Mouse (Mus musculus) kidney, postnatal 0 days (tissue): ENCODE results near the gene Dpp3. TPM values are rescaled to one million over a fixed set of nuclear protein-coding genes. Genes with fewer than 3 reads are reported as not detected.
A peak's percentile ranks its signal among the peaks of the same experiment; 100 is the strongest.

Experiments used
- ATAC-seq: fragments of 200-750 bp; cut with Nextera tagmentation; replicated peaks from 2 replicates; pipeline ENCODE4 v1.8.0; 2017; ENCODE audit warnings: low read depth, moderate number of reproducible peaks, moderate TSS enrichment, moderate library complexity; ENCODE audit not compliant: low FRiP score
- DNase-seq: peaks from one replicate; pipeline ENCODE4 v3.0.0-alpha.2; 2016; ENCODE audit warnings: low spot score
- H3K27ac ChIP-seq: fragments of 300-500 bp; sonication (generic); 2 replicates; pipeline ENCODE4 v1.5.1; 2014; ENCODE audit warnings: mild to moderate bottlenecking
- H3K27me3 ChIP-seq: fragments of 300-500 bp; sonication (generic); 2 replicates; pipeline ENCODE4 v1.6.1; 2014; ENCODE audit warnings: low read length, mixed read lengths; ENCODE audit not compliant: insufficient read depth
- H3K36me3 ChIP-seq: fragments of 300-500 bp; sonication (generic); 2 replicates; pipeline ENCODE4 v1.6.1; 2014; ENCODE audit warnings: low read length, mixed read lengths; ENCODE audit not compliant: insufficient read depth
- H3K4me1 ChIP-seq: fragments of 300-500 bp; sonication (generic); replicated peaks from 2 replicates; pipeline ENCODE4 v1.6.1; 2014; ENCODE audit warnings: antibody characterized with exemption, low read length, mixed read lengths; ENCODE audit not compliant: insufficient read depth
- H3K4me2 ChIP-seq: fragments of 300-500 bp; sonication (generic); 2 replicates; pipeline ENCODE4 v1.6.1; 2014; ENCODE audit warnings: mild to moderate bottlenecking, low read length, moderate library complexity, mixed read lengths
- H3K4me3 ChIP-seq: fragments of 300-500 bp; sonication (generic); replicated peaks from 2 replicates; pipeline ENCODE4 v1.5.1; 2014; ENCODE audit warnings: low read depth, low read length
- H3K9ac ChIP-seq: fragments of 300-500 bp; sonication (generic); 2 replicates; pipeline ENCODE4 v1.6.1; 2014; ENCODE audit warnings: low read depth, low read length
- H3K9me3 ChIP-seq: fragments of 300-500 bp; sonication (generic); replicated peaks from 2 replicates; pipeline ENCODE4 v1.6.1; 2016; ENCODE audit warnings: low read length, inconsistent platforms, mixed read lengths
- CTCF ChIP-seq: IDR thresholded peaks from 2 replicates; pipeline ENCODE4 v1.5.1; 2016; ENCODE audit warnings: antibody characterized with exemption, low read depth, mild to moderate bottlenecking, moderate library complexity
- WGBS: fragments of 180-500 bp; shearing (Covaris S2); extraction: QIAGEN DNeasy Blood & Tissue Kit; methylation state at CpG from one replicate; pipeline ENCODE4 v1.1.7; 2014; 5-methylcytosine and 5-hydroxymethylcytosine counted together
- polyA plus RNA-seq: library from polyadenylated mRNA; unstranded; fragments of >200 nt; fragmentation: Nextera tagmentation; extraction: Ambion mirVana; gene quantifications from 2 replicates; pipeline ENCODE4 v1.2.1, GENCODE M21; 2015

Dpp3 gene
- polyA plus RNA-seq, 1 experiment from 2014 or later: 61.7 TPM

DNA sequence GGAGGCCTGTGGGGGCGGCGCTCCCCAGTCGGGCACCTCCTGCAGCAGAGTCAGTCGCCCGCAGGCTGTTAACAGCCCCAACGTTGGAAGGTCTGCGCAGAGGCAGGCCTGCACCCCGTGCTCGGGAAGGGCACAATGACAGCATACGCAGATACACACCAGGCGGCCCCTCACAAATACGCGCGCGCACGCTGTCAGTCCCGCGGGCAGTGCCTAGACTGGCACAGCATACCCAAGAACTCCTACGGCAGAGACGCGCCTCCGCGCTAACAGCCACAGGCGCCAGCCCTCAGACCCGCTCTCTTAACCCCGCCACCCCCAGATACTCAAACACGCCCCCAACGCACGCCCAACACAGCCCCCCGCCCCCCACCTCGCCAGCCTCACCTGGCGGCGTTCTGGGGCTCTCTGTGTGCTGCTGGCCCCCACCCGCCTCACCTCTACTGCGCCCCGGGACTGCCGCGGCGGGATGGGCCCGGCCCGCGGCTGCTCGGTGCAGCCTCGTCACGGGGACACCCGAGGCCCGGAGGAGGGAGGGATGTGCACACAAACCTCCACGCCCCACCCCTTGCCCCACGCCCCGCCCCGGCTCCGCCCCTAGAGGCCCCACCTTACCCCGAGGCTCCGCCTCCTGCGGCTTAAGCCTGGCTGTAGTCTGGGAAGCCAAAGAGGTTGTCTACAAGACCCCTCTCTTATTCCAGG is 14.6 kb upstream of the Dpp3 start, which contains the start of gene Peli3:
Peli3 (minus strand) TSS at position 577 of the 702 bp plus-strand sequence.
- Histone ChIP-seq H3K36me3 (no peaks in the 10 kb centered on the region), H3K4me1 (peaks cover 5% of the 10 kb centered on the region; the same call in 1 of the 2 replicates), H3K27me3 (no peaks in the 10 kb centered on the region), H3K27ac (no peak within 1 kb of the TSS), H3K9me3 (no peaks in the 10 kb centered on the region), H3K9ac (peak within 1 kb of the TSS; percentile 57), H3K4me3 (peak within 1 kb of the TSS; percentile 62), H3K4me2 (peak within 1 kb of the TSS; percentile 100)
- under 1% methylated on average over 39 of the region's 55 CpGs for WGBS
- ATAC-seq (peak; percentile 96), DNase-seq (peak; percentile 87)
- TF ChIP-seq CTCF: no peak

DNA sequence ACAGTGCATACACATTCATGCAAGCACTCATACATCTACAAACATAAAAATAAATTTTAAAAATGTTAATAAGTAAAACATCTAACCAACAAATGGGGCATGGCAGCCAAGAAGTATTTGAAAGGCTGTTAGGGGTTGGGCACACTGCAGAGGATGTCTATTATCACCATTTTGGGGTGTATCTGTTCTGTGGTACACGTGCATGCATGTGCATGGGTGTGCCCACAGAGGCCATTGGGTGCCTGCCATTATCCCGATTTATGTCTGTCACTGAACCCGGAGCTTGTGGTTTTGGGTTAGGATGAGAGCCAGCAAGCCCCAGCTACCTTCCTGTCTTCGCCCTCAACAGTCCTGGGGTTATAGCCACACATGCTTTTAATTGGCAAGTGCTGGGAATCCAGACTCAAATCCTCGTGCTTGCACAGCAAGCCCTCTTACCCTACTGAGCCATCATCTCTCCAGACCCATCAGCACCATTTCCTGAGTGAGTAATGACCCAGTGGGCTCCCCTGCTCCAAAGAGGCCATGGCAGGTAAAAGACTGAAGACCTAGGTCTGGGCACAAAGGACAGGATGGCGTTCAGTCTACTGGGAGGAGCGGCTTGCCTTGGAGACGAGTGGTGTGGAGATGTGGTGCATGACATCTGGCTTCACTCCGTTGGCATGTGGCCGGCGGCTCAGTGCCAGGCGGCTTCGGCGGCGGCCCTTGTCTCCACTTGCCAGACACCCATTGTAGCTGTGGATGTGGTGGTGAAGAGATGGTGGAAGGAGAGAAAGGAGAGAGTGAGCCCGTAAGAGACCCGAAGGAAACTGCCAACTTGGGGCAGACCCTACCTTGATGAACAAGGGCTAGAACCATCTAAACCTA is 9.6 kb upstream of the Dpp3 start:
- ATAC-seq (no peak), DNase-seq (no peak)
- no peak for TF ChIP-seq CTCF
- Histone ChIP-seq H3K9ac (no peak overlapping the region), H3K4me1 (peaks cover 5% of the 10 kb centered on the region; the same call in 1 of the 2 replicates), H3K27me3 (no peaks in the 10 kb centered on the region), H3K4me3 (no peak overlapping the region), H3K4me2 (no peak overlapping the region), H3K36me3 (no peaks in the 10 kb centered on the region), H3K9me3 (no peaks in the 10 kb centered on the region), H3K27ac (no peak overlapping the region)
- 85% methylated on average over 17 of the region's 17 CpGs for WGBS

DNA sequence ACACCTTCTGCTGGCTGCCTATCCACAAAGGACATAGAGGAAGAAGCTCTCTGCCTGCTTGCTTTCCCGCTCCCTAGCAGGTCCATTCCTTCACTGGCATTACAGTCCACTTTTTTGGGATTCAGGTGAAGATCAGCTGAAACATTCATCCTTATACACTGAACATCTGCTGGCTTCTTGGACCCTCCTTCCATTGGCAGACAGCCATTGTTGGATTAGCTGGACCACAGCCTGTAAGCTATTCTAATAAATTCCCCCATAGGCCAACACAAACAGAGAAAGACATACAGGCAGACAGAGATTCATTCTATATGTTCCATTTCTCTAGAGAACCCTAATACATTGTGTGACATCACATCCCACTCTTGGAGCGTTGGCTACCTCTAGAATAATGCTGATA is 8.8 kb upstream of the Dpp3 start:
- 75% methylated on average over 2 of the region's 2 CpGs for WGBS
- no peaks in the 10 kb centered on the region for H3K9me3 ChIP-seq
- H3K27ac ChIP-seq: no peak overlapping the region

DNA sequence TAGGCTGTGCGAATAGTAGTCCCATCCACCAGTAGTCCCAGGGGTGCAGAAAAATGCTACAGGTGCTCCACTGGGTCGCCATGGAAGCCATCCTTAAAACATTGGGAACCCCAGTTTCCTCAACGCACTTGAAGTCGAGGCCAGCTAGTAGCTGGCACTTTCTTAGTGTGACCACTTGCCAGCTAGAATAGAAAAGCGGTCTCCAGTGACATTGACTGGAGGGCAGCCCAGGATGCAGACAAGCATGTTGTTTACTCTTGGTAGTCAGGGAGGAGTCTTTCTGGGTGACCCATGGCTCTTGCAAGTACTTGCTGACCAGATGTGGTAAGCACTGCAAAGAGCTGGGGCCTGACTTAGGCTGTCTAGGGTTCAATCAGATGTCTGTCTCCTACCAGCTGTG is 694 bp upstream of the Dpp3 start:
- no peak for DNase-seq
- WGBS: 65% methylated on average over 5 of the region's 5 CpGs

More for the DNA sequence above, 8.8 kb upstream of the Dpp3 start:
- no peak overlapping the region for H3K4me2 ChIP-seq
- H3K36me3 ChIP-seq: no peaks in the 10 kb centered on the region
- no peaks in the 10 kb centered on the region for H3K4me1 ChIP-seq
- no peaks in the 10 kb centered on the region for H3K27me3 ChIP-seq
- H3K9ac ChIP-seq: no peak overlapping the region
- DNase-seq: no peak
- no peak for ATAC-seq
- no peak overlapping the region for H3K4me3 ChIP-seq
- TF ChIP-seq CTCF: no peak

DNA sequence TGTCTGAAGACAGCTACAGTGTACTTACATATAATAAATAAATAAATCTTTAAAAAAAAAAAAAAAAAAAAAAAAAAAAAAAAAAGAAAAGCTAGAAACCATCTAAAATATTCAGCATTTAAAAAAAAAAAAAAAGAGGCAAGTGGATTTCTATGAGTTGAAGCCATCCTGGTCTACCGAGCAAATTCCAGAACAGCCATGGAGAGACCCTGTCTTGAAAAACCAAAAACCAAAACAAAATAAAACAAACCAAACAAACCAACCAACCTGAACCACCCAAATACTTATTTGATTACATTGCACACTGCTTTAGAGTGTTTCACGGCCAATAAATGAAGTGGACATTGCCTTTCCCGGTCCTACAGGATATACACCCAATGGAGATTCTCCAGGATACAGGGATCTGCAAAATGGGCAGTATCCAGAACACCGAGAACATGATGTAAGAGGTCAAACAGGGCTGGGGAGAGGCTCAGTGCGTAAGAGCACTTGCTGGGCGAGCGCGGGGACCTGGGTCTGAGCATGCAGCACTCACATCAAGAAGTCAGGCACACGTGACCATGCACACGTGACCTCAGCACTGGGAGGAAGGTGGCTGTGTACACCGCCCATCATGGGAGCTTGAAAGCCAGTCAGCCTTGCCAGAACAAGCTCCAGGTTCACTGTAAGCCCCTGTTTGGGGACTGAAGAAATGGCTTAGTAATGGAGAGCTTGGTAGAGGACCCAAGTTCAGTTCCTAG is 2.8 kb downstream of the Dpp3 start:
- peaks cover 9% of the 10 kb centered on the region for H3K4me1 ChIP-seq
- no peak overlapping the region for H3K27ac ChIP-seq
- no peaks in the 10 kb centered on the region for H3K27me3 ChIP-seq
- no peak overlapping the region for H3K4me2 ChIP-seq
- TF ChIP-seq CTCF: no peak
- H3K36me3 ChIP-seq: peaks cover 42% of the 10 kb centered on the region
- no peak overlapping the region for H3K4me3 ChIP-seq
- no peak for DNase-seq
- H3K9me3 ChIP-seq: no peaks in the 10 kb centered on the region
- 94% methylated on average over 11 of the region's 11 CpGs for WGBS
- ATAC-seq: no peak
- no peak overlapping the region for H3K9ac ChIP-seq

More for the DNA sequence above, 694 bp upstream of the Dpp3 start:
- H3K27ac ChIP-seq: peak overlapping the region; percentile 78; the same call in 1 of the 2 replicates
- peaks cover 9% of the 10 kb centered on the region for H3K4me1 ChIP-seq
- 0 out of 2 replicates have a peak, but pooled peaks cover 9% of the 10 kb centered on the region for H3K36me3 ChIP-seq
- no peaks in the 10 kb centered on the region for H3K9me3 ChIP-seq
- no peak for ATAC-seq
- H3K4me3 ChIP-seq: peak overlapping the region; percentile 61
- no peak for TF ChIP-seq CTCF
- peak overlapping the region; percentile 58; the same call in 1 of the 2 replicates for H3K9ac ChIP-seq
- peak overlapping the region; percentile 68 for H3K4me2 ChIP-seq
- H3K27me3 ChIP-seq: no peaks in the 10 kb centered on the region

DNA sequence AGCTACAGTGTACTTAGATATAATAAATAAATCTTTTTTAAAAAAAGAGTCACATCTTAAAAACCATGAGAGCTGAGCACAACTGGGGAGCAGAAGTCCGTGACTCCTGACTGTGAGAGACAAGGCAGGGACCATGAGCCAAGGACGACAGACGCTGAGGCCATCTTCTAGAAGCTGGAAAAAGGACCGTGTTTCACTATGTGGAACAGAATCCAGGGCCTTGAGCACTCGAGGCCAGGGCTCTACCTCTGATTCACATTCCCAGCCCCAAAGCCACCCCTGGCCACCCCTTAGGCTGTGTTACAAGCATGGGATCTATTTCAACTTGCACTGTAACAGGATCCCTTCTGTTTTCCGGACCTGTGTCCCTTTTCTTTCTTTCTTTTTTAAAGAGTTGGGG is 8.4 kb downstream of the Dpp3 start:
- ATAC-seq (no peak), DNase-seq (no peak)
- Histone ChIP-seq H3K4me1 (no peaks in the 10 kb centered on the region), H3K4me2 (no peak overlapping the region), H3K27ac (no peak overlapping the region), H3K36me3 (peaks cover 87% of the 10 kb centered on the region), H3K27me3 (no peaks in the 10 kb centered on the region), H3K4me3 (no peak overlapping the region), H3K9me3 (no peaks in the 10 kb centered on the region), H3K9ac (no peak overlapping the region)
- TF ChIP-seq CTCF: no peak
- WGBS: 81% methylated on average over 6 of the region's 6 CpGs
